Mouse (Mus musculus): ENCODE measurements around the gene Setd1a.
"Not testable (repeated sequence)": the region's sequence is repeated elsewhere in the genome, so short reads cannot be mapped to it uniquely, and the experiment has no call there.

- not testable (repeated sequence) for TF ChIP-seq CTCF (IDR thresholded peaks at IDR 0.05); POLR2A (IDR thresholded peaks at IDR 0.05; ENCODE audit: insufficient read depth, low read depth, low read length)
These were observed 633 bp upstream of the Setd1a start for GRCm38 (mm10) chr7:127775837-127776236.
